Mouse (Mus musculus): ENCODE results near the gene Arhgef3. TPM values are rescaled to one million over a fixed set of nuclear protein-coding genes. Genes with fewer than 3 reads are reported as not detected.

Gene Arhgef3
- polyA plus RNA-seq, 1 experiment from 2014 or later: 1.6 TPM

- Histone ChIP-seq H3K4me1 (no peaks in the 10 kb centered on the region), H3K4me3 (no peak overlapping the region), H3K36me3 (no peaks in the 10 kb centered on the region), H3K27me3 (ENCODE audit: low read depth, poor library complexity, severe bottlenecking) (peaks cover 8% of the 10 kb centered on the region), H3K27ac (replicated peaks) (no peak overlapping the region), H3K9me3 (replicated peaks) (no peaks in the 10 kb centered on the region)
- 85% methylated on average over 3 of the region's 3 CpGs for WGBS
- no peak for DNase-seq (ENCODE audit: low spot score)
Measured at GRCm38 (mm10) chr14:27328952-27329351, 214.3 kb downstream of the Arhgef3 start.

- Histone ChIP-seq H3K4me3 (no peak overlapping the region), H3K27me3 (ENCODE audit: low read depth, poor library complexity, severe bottlenecking) (peaks cover 34% of the 10 kb centered on the region), H3K27ac (replicated peaks) (no peak overlapping the region), H3K36me3 (no peaks in the 10 kb centered on the region), H3K4me1 (peaks cover 14% of the 10 kb centered on the region), H3K9me3 (replicated peaks) (no peaks in the 10 kb centered on the region)
- WGBS: 73% methylated on average over 10 of the region's 10 CpGs
- no peak for DNase-seq (ENCODE audit: low spot score)
Measured at GRCm38 (mm10) chr14:27331490-27332035, 216.9 kb downstream of the Arhgef3 start.

DNA sequence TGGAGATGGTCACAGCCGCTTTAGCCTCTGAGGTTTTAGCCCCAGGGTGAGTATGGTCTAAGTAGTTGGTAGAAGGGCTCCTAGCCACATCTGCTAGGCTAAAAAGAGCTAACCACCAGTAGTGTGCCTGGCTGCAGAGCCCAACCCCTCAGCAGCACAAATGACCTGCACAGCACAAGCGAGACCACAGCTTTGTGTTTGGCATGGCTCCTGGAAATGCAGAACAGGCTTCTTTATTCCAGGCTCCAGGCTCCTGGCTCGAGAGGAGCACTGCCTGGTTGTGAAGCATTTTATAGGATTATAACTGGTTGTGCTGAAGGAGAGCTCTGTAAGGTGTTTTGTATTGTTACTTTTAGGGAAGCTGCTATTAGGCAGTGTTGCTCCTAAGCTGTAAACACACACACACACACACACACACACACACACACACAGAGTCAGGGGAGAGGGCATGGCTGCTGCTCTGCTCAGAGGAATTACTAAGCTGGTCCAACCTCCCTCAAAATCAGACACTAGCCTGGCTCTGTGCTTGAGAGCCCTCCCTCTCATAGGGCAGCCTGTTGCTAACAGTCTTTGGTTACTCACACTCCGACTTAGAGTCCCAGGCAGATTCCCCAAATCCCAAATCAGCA lies 217.8 kb downstream of the Arhgef3 start:
- peaks cover 43% of the 10 kb centered on the region for H3K27me3 ChIP-seq (ENCODE audit: low read depth, poor library complexity, severe bottlenecking)
- no peaks in the 10 kb centered on the region for H3K36me3 ChIP-seq
- H3K4me3 ChIP-seq: no peak overlapping the region
- no peaks in the 10 kb centered on the region for H3K9me3 ChIP-seq (replicated peaks)
- peaks cover 17% of the 10 kb centered on the region for H3K4me1 ChIP-seq
- WGBS: 48% methylated on average over 4 of the region's 4 CpGs
- no peak for DNase-seq (ENCODE audit: low spot score)
- no peak overlapping the region for H3K27ac ChIP-seq (replicated peaks)

DNA sequence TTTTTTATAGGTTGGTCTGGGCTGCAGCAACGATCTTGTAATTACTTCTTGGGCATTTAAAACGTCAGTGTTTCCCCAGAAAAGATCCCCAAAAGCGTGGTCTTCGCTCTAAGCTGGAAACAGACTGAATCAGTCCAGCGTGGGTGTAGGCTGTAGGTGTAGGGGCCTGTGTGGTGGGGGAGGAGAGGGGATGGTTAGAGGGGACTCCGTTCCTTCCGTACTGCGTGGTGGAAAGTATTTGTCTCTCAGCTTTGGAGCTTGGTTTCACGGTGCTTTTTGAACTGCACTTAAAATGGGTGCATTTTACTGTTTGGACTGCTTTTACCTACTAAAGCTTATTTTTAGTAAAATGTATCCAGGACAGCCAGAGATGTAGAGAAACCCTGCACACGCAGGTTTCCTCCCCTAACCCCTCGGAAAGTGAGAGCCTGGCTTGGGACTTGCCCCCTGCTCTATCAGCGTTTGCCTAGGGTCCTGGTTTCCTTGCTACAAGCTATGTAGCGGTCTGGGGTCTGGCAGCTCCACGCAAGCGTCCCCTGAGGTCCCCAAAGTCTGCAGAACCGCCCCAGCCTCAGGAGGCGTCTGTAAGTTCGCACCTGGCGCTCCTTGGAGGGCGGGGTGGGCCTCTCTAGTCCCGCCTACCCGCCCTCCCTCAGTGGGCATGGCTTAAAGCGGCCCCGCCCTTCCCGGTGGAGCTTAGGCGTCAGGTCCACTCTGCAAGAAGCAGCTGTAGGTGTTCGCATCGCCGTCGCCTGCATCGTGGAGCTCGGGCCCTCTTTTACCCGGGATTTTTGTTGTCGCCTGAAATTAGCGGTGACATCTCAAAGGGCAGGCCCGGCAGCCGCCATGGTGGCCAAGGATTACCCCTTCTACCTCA lies 220.9 kb downstream of the Arhgef3 start:
- H3K4me3 ChIP-seq: peak overlapping the region; percentile 67
- DNase-seq (ENCODE audit: low spot score): peak; percentile 69
- WGBS: 4% methylated on average over 37 of the region's 37 CpGs
- H3K27ac ChIP-seq (replicated peaks): 0 out of 2 replicates have a peak overlapping the region, but pooled peaks have one; percentile 9
- H3K27me3 ChIP-seq (ENCODE audit: low read depth, poor library complexity, severe bottlenecking): peaks cover 48% of the 10 kb centered on the region
- H3K36me3 ChIP-seq: no peaks in the 10 kb centered on the region
- H3K9me3 ChIP-seq (replicated peaks): no peaks in the 10 kb centered on the region
- H3K4me1 ChIP-seq: peaks cover 17% of the 10 kb centered on the region

DNA sequence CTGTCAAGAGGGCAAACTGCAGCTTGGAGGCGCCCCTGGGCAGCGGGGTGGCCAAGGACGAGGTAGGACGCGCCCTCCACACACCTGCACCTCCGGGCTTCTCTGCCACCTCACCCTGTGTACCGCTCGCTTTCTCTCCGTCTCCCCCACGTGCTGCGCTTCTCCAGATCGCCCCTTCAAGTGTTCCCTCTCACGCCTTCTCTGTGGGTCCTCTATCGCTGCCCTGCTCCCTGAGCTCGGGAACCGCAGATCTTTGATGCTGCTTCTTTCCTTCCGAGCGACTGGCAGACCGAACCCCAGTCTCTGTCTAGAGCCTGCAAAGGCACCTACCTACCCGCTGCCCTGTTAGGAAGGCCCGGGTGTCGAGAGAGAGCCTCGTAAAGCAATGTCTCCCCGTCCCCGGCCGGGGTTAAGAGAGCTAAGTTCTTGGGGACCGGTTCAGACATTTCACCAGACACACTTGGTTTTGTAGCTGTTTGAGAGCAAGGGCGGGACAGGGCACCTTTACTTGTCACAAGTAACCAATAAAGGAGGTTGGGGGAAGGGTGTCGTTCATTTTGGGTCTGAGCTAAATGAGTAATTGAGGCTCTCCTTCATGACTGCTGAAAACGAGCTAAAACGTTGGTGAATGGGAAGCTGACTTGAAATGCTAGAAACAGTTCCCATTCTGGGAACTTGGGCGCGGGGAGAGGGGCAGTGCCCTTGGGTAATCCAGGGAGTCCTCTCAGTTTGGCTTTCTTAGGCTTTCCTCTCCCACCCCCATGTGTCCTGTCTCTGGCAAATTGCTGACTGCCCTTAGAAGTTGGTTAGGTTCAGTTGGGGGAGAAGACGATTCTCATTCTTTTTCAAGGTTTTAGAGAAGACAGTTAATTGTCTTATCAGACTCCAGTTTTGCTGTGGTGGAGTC lies 221.8 kb downstream of the Arhgef3 start:
- Histone ChIP-seq H3K9me3 (replicated peaks) (no peaks in the 10 kb centered on the region), H3K4me1 (peaks cover 17% of the 10 kb centered on the region), H3K4me3 (peak overlapping the region; percentile 67), H3K27ac (replicated peaks) (0 out of 2 replicates have a peak overlapping the region, but pooled peaks have one; percentile 9), H3K27me3 (ENCODE audit: low read depth, poor library complexity, severe bottlenecking) (peaks cover 48% of the 10 kb centered on the region), H3K36me3 (no peaks in the 10 kb centered on the region)
- 3% methylated on average over 34 of the region's 34 CpGs for WGBS
- DNase-seq (ENCODE audit: low spot score): peak; percentile 42

- DNase-seq (ENCODE audit: low spot score): no peak
- peaks cover 17% of the 10 kb centered on the region for H3K4me1 ChIP-seq
- H3K9me3 ChIP-seq (replicated peaks): no peaks in the 10 kb centered on the region
- 76% methylated on average over 6 of the region's 6 CpGs for WGBS
- H3K27me3 ChIP-seq (ENCODE audit: low read depth, poor library complexity, severe bottlenecking): peaks cover 48% of the 10 kb centered on the region
- no peak overlapping the region for H3K4me3 ChIP-seq
- H3K27ac ChIP-seq (replicated peaks): no peak overlapping the region
- no peaks in the 10 kb centered on the region for H3K36me3 ChIP-seq
Measured at GRCm38 (mm10) chr14:27337156-27337555, 222.5 kb downstream of the Arhgef3 start.

GRCm38 (mm10) chr14:27338034-27338708 lies 223.5 kb downstream of the Arhgef3 start:
- Histone ChIP-seq H3K27me3 (ENCODE audit: low read depth, poor library complexity, severe bottlenecking) (peaks cover 48% of the 10 kb centered on the region), H3K9me3 (replicated peaks) (no peaks in the 10 kb centered on the region), H3K27ac (replicated peaks) (no peak overlapping the region), H3K36me3 (no peaks in the 10 kb centered on the region), H3K4me1 (peaks cover 17% of the 10 kb centered on the region), H3K4me3 (no peak overlapping the region)
- no peak for DNase-seq (ENCODE audit: low spot score)
- WGBS: 39% methylated on average over 12 of the region's 12 CpGs

- no peak for DNase-seq (ENCODE audit: low spot score)
- WGBS: 85% methylated on average over 5 of the region's 5 CpGs
Measured at GRCm38 (mm10) chr14:27340682-27341415, 226.2 kb downstream of the Arhgef3 start.

DNA sequence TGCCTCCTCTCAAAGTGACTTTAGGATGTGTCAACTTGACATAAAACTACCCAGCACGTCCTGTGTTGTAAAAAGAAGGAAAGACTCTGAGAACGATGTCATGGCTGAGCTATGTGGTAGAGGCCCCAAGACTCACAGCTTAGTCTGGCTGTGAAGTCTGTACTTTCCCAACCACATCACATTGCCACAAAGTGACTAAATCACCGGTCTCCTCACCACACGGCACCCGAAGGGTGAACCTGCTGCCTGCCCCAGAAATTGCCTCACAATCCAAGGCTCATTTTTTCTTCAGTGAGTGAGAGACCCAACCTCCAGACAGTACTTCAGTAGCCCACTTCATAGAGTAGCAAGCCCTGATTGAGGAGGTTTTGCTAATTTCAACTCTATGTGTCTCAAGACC lies 226.8 kb downstream of the Arhgef3 start:
- H3K27ac ChIP-seq (replicated peaks): no peak overlapping the region
- no peaks in the 10 kb centered on the region for H3K36me3 ChIP-seq
- H3K9me3 ChIP-seq (replicated peaks): no peaks in the 10 kb centered on the region
- no peak overlapping the region for H3K4me3 ChIP-seq
- peaks cover 6% of the 10 kb centered on the region for H3K4me1 ChIP-seq
- DNase-seq (ENCODE audit: low spot score): no peak
- H3K27me3 ChIP-seq (ENCODE audit: low read depth, poor library complexity, severe bottlenecking): peaks cover 19% of the 10 kb centered on the region
- 90% methylated on average over 5 of the region's 5 CpGs for whole genome bisulfite sequencing

More at GRCm38 (mm10) chr14:27340682-27341415, 226.2 kb downstream of the Arhgef3 start:
- H3K27ac ChIP-seq (replicated peaks): no peak overlapping the region
- H3K4me3 ChIP-seq: no peak overlapping the region
- H3K9me3 ChIP-seq (replicated peaks): no peaks in the 10 kb centered on the region
- peaks cover 25% of the 10 kb centered on the region for H3K27me3 ChIP-seq (ENCODE audit: low read depth, poor library complexity, severe bottlenecking)
- peaks cover 13% of the 10 kb centered on the region for H3K4me1 ChIP-seq
- H3K36me3 ChIP-seq: no peaks in the 10 kb centered on the region

DNA sequence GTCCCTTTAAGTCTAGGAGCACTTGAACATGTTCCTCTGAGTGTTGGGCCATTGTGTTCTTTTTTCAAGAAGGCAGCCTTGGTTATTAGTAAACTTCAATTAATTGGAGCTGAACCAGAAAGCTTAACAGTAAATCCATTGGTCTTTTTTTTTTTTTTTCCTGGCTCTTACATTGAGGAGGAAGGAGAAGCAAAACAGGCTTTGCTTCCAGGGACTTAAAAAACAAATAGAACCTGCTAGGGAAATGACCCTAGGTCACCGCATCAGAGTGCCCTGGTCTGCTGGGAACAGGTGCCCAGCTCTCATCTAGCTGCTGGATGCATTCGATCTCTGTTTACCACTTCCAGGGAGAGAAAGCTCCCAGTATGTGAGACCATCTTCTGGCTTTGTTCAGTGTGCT lies 227.8 kb downstream of the Arhgef3 start:
- 0 out of 2 replicates have a peak, but pooled peaks cover 3% of the 10 kb centered on the region for H3K4me1 ChIP-seq
- peaks cover 9% of the 10 kb centered on the region for H3K27me3 ChIP-seq (ENCODE audit: low read depth, poor library complexity, severe bottlenecking)
- no peak overlapping the region for H3K27ac ChIP-seq (replicated peaks)
- 70% methylated on average over 2 of the region's 2 CpGs for WGBS
- H3K36me3 ChIP-seq: no peaks in the 10 kb centered on the region
- H3K4me3 ChIP-seq: no peak overlapping the region
- no peaks in the 10 kb centered on the region for H3K9me3 ChIP-seq (replicated peaks)
- DNase-seq (ENCODE audit: low spot score): no peak

DNA sequence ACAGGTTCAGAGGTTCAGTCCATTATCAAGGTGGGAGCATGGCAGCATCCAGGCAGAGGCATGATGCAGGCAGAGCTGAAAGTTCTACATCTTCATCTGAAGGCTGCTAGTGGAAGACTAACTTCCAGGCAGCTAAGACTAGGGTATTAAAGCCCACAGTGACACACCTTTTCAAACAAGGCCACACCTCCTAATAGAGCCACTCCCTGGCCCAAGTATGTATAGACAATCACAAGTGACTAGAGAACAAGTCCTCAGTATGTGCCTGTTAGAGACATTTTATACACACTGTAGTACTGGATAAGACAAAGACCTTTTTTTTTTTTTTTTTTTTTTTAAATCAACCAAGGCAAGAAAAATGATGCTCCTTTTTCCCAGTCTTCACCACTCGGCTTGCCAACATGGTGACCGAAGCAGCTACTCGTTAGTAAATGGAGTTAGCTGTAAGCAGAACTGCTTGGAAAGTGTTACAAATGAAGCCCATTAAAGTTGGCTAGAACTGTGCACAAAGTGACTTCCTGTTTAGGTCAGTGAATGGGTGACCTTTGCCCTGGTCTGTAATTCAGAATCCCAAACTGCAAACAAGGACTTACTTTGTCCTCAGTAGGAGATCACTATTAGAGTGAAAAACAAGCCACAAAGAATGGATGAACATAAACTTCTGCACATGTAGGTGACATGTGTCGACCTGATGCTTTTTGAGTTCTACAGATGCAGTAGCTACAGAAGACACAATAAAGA lies 229.7 kb downstream of the Arhgef3 start:
- 81% methylated on average over 4 of the region's 4 CpGs for WGBS
- Histone ChIP-seq H3K4me1 (0 out of 2 replicates have a peak, but pooled peaks cover 3% of the 10 kb centered on the region), H3K27me3 (ENCODE audit: low read depth, poor library complexity, severe bottlenecking) (0 out of 2 replicates have a peak, but pooled peaks cover 3% of the 10 kb centered on the region), H3K4me3 (no peak overlapping the region), H3K36me3 (no peaks in the 10 kb centered on the region), H3K27ac (replicated peaks) (no peak overlapping the region), H3K9me3 (replicated peaks) (no peaks in the 10 kb centered on the region)
- no peak for DNase-seq (ENCODE audit: low spot score)

Measured in midbrain, embryonic 10.5 days (tissue).